Mouse (Mus musculus): ENCODE data around the gene Cend1. TPM values are rescaled to one million over a fixed set of nuclear protein-coding genes. Genes with fewer than 3 reads are reported as not detected.

The Cend1 gene
- polyA plus RNA-seq, 1 experiment from 2014 or later, result 21.3 TPM

DNA sequence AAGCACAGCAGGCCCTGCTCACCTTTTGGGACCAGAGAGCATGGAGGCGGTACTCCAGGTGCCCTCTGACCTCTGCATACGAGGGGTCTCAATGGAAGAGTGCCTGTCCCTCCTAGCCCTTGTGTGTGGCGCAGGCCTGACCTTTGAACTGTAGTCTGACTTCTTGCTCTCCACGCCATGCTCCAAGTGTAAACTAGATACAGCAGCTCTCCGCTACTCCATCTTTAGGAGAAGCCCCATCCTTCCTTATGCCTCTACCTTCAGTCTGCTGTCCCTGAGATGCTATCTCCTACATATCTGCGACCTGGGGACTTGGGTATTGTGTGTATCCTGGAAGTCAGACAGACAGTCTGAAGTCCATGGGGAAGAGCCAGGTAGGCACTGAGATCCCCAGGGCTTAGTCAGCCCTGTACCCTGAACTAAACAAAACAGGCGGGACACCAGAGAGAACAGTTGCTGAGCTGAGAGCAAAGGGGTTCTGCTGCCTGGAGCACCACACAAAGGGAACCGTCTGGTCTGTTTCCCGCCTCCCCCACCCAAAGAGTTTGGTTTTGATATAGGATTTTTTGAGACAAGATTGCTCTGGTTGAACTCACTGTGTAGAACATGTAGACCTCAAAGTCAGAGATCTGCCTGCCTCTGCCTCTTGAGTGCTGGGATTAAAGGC lies 6.7 kb upstream of the Cend1 start:
- ATAC-seq, result no peak
- WGBS, result 77% methylated on average over 9 of the region's 9 CpGs
- H3K27ac ChIP-seq (ENCODE audit: low read depth, low read length), result peak overlapping the region; percentile 48; the same call in 1 of the 2 replicates
- H3K4me2 ChIP-seq (ENCODE audit: low read length), result peak overlapping the region; percentile 96
- no peak for DNase-seq (ENCODE audit: low spot score)
- no peaks in the 10 kb centered on the region for H3K9me3 ChIP-seq (replicated peaks; ENCODE audit: control insufficient read depth, low read length)
- no peaks in the 10 kb centered on the region for H3K27me3 ChIP-seq (replicated peaks; ENCODE audit: control insufficient read depth, insufficient read depth, low read length)
- H3K36me3 ChIP-seq (ENCODE audit: control insufficient read depth, insufficient read depth, low read length), result peaks cover 46% of the 10 kb centered on the region
- 0 out of 2 replicates have a peak overlapping the region, but pooled peaks have one; percentile 46 for H3K4me3 ChIP-seq (ENCODE audit: low read depth, low read length)
- H3K9ac ChIP-seq (ENCODE audit: low read length), result no peak overlapping the region
- peaks cover 19% of the 10 kb centered on the region for H3K4me1 ChIP-seq (ENCODE audit: control insufficient read depth, insufficient read depth, low read length)

DNA sequence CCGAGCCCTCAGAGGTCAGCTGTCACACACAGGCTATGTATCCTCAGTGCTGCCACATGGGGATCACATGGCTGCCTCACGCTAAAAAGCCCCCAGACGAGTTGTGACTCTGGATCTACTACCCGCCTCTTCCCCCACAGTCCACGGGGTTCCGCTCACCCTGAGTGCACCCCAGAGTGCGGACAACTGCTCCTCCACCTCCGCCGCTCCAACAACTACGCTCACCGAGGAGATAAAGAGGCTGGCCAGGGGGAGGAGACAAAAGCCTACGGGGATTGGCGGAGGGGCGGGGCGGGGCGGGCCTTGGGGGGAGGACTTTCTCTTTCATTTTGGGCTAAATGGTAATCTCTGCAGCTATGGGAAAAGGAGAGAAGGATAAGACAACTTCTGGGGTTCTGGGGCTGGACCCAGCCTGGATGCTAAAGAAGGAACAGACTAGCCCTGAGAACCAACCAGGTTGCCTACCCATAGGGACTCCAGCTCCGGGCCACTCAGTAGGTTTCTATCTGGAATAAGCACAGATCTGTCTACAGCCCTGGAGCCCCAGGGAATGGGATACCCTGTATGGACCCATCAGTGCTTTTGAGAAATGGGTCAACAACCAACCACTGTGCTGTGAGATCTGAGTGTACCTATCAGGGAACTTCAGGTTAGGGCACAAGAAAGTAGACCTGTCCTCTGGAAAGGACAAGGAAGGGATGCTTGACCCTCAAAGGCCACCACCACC lies 6.0 kb upstream of the Cend1 start:
- peak overlapping the region; percentile 72 for H3K9ac ChIP-seq (ENCODE audit: low read length)
- H3K4me3 ChIP-seq (ENCODE audit: low read depth, low read length), result peak overlapping the region; percentile 46
- peaks cover 52% of the 10 kb centered on the region for H3K36me3 ChIP-seq (ENCODE audit: control insufficient read depth, insufficient read depth, low read length)
- peak; percentile 67 for DNase-seq (ENCODE audit: low spot score)
- H3K9me3 ChIP-seq (replicated peaks; ENCODE audit: control insufficient read depth, low read length), result no peaks in the 10 kb centered on the region
- H3K4me2 ChIP-seq (ENCODE audit: low read length), result peak overlapping the region; percentile 96
- H3K4me1 ChIP-seq (ENCODE audit: control insufficient read depth, insufficient read depth, low read length), result peaks cover 19% of the 10 kb centered on the region
- H3K27ac ChIP-seq (ENCODE audit: low read depth, low read length), result peak overlapping the region; percentile 78
- WGBS, result 4% methylated on average over 17 of the region's 17 CpGs
- ATAC-seq, result peak; percentile 27
- H3K27me3 ChIP-seq (replicated peaks; ENCODE audit: control insufficient read depth, insufficient read depth, low read length), result no peaks in the 10 kb centered on the region

DNA sequence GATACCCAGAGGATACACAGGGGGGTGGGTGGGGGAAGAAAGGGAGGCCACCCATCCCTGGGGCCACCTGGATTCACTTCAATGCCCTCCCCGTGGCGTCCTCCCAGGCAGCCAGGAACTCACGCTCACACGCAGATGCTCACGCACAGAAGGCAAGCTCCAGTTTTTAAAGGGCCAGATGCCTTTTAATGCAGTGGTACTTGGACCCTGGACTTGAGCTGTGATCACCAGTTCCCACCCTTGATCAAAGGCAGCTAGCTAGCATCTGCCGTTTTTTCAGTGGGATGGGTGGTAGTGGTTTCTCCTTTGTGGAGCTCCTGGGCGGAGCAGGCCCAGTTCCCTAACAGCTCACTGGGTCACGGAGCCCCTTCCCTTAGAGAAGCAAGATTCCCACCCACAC lies 5.2 kb upstream of the Cend1 start:
- H3K4me3 ChIP-seq (ENCODE audit: low read depth, low read length), result peak overlapping the region; percentile 46
- DNase-seq (ENCODE audit: low spot score) (peak; percentile 85), ATAC-seq (peak; percentile 19; the same call in 1 of the 2 replicates)
- H3K4me2 ChIP-seq (ENCODE audit: low read length), result peak overlapping the region; percentile 96
- H3K27me3 ChIP-seq (replicated peaks; ENCODE audit: control insufficient read depth, insufficient read depth, low read length), result no peaks in the 10 kb centered on the region
- H3K27ac ChIP-seq (ENCODE audit: low read depth, low read length), result peak overlapping the region; percentile 78
- H3K9ac ChIP-seq (ENCODE audit: low read length), result peak overlapping the region; percentile 72
- H3K4me1 ChIP-seq (ENCODE audit: control insufficient read depth, insufficient read depth, low read length), result peaks cover 19% of the 10 kb centered on the region
- peaks cover 47% of the 10 kb centered on the region for H3K36me3 ChIP-seq (ENCODE audit: control insufficient read depth, insufficient read depth, low read length)
- H3K9me3 ChIP-seq (replicated peaks; ENCODE audit: control insufficient read depth, low read length), result no peaks in the 10 kb centered on the region
- WGBS, result 12% methylated on average over 8 of the region's 8 CpGs

DNA sequence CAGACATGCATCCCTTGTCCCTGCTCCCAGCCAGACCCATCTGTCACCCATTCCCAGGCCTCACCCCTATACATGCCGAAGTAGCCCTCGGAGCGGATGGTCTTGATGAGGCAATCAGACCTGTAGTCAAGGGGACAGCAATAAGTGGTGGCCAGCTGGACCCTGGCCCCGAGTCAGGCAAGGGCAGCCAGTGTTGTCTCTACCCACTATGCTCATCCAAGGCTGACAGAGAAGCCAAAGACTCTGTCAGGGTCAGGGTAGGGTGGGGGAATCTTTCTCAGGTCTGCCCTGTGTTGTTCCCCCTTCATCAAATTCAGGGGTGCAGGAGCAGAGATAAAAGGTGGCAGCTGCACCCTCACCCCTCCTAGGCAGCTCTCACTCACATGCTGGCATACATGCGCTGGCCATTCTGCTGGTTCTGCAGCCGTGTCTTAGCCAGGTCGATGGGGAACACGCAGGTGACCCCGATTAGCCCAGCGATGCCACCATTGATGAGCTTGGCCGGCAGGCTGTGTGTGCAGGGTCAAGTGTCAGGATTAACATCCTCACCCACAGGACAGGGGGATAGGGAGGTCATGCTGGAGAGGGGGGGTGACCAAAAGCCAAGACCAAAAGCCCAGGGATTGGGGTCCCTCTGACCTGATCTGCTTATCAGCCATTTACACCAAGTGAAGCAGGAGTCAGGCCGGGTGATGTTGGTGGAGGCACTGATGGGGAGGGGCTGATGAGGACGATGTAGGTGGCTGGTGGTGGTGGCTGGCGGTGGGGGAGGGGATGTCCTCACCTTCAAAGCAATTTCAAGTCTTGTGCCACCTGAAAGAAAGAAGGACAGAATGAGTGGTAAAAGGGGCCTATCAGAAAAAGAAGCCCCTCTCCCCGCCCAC lies 4.5 kb upstream of the Cend1 start:
- Histone ChIP-seq H3K9ac (ENCODE audit: low read length) (peak overlapping the region; percentile 72), H3K4me1 (ENCODE audit: control insufficient read depth, insufficient read depth, low read length) (peaks cover 21% of the 10 kb centered on the region), H3K27me3 (replicated peaks; ENCODE audit: control insufficient read depth, insufficient read depth, low read length) (no peaks in the 10 kb centered on the region), H3K36me3 (ENCODE audit: control insufficient read depth, insufficient read depth, low read length) (peaks cover 40% of the 10 kb centered on the region), H3K4me3 (ENCODE audit: low read depth, low read length) (peak overlapping the region; percentile 46), H3K9me3 (replicated peaks; ENCODE audit: control insufficient read depth, low read length) (no peaks in the 10 kb centered on the region), H3K27ac (ENCODE audit: low read depth, low read length) (peak overlapping the region; percentile 78; the same call in 1 of the 2 replicates), H3K4me2 (ENCODE audit: low read length) (peak overlapping the region; percentile 96)
- no peak for DNase-seq (ENCODE audit: low spot score)
- no peak for ATAC-seq
- 73% methylated on average over 15 of the region's 15 CpGs for WGBS

DNA sequence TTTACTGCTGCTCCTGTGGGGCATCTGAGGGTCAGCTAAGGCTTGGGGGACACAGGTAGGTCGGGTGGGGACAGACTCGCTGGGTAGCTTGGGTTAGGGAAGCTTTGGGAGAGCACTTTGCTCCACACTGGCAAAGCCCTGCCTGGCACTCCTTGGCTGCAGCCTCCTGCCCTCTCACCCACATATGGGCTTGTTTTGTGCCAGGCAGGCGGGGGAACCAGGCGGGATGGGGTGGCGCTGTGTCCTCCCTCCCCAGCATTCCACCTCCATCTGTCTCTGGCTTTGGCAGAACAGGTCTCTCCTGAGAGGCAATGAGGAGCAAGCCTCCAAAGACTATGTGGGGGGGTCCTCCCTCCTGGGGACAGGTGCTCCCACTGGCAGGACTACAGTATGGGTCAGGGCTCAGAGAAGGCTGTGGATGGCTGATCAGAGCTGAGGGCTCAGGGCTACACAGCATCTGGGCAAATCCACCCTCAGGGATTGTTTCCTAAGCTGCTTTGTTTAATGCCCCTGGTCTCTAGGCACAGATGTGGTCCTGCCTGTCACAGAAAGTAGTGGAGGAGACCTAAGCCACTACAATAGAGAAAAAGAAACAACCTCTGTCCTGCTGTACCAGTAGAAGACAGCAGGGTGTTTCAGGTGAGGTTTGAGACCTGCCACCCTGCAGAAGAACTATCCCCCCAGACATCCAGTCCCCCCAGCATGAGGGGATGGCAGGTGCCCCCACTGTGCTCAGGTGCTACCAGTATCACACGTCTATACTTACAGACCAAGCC lies 3.6 kb upstream of the Cend1 start:
- Histone ChIP-seq H3K9me3 (replicated peaks; ENCODE audit: control insufficient read depth, low read length) (no peaks in the 10 kb centered on the region), H3K4me2 (ENCODE audit: low read length) (peak overlapping the region; percentile 96), H3K27me3 (replicated peaks; ENCODE audit: control insufficient read depth, insufficient read depth, low read length) (no peaks in the 10 kb centered on the region), H3K36me3 (ENCODE audit: control insufficient read depth, insufficient read depth, low read length) (peaks cover 35% of the 10 kb centered on the region), H3K4me3 (ENCODE audit: low read depth, low read length) (no peak overlapping the region), H3K4me1 (ENCODE audit: control insufficient read depth, insufficient read depth, low read length) (peaks cover 24% of the 10 kb centered on the region), H3K27ac (ENCODE audit: low read depth, low read length) (0 out of 2 replicates have a peak overlapping the region, but pooled peaks have one; percentile 1), H3K9ac (ENCODE audit: low read length) (0 out of 2 replicates have a peak overlapping the region, but pooled peaks have one; percentile 21)
- DNase-seq (ENCODE audit: low spot score), result no peak
- WGBS, result 86% methylated on average over 6 of the region's 6 CpGs
- ATAC-seq, result no peak

DNA sequence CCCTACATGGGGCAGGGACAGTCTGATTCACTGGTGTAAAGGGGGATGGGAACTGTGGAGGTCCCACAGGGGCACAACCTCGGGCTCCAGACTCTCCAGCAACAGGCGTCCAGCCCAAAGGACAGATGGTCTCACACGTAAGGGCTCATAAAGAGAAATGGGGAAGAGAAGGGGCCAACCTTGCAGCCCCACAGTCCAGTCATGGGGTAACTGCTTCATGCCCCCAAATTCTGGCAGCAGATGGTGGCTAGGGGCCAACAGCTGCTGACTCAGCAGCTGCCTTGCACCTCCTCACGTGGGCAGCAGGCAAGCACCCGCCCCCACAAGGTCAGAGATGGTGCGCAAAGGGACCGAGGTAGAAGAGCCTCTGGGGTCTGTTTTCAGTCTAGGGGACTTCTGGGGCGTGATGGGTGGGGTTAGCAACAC lies 2.9 kb upstream of the Cend1 start:
- H3K9me3 ChIP-seq (replicated peaks; ENCODE audit: control insufficient read depth, low read length), result no peaks in the 10 kb centered on the region
- no peak overlapping the region for H3K4me2 ChIP-seq (ENCODE audit: low read length)
- H3K36me3 ChIP-seq (ENCODE audit: control insufficient read depth, insufficient read depth, low read length), result peaks cover 40% of the 10 kb centered on the region
- ATAC-seq (no peak), DNase-seq (ENCODE audit: low spot score) (no peak)
- WGBS, result 88% methylated on average over 8 of the region's 8 CpGs
- H3K27me3 ChIP-seq (replicated peaks; ENCODE audit: control insufficient read depth, insufficient read depth, low read length), result no peaks in the 10 kb centered on the region
- H3K4me3 ChIP-seq (ENCODE audit: low read depth, low read length), result no peak overlapping the region
- no peak overlapping the region for H3K9ac ChIP-seq (ENCODE audit: low read length)
- no peak overlapping the region for H3K27ac ChIP-seq (ENCODE audit: low read depth, low read length)
- H3K4me1 ChIP-seq (ENCODE audit: control insufficient read depth, insufficient read depth, low read length), result peaks cover 24% of the 10 kb centered on the region

DNA sequence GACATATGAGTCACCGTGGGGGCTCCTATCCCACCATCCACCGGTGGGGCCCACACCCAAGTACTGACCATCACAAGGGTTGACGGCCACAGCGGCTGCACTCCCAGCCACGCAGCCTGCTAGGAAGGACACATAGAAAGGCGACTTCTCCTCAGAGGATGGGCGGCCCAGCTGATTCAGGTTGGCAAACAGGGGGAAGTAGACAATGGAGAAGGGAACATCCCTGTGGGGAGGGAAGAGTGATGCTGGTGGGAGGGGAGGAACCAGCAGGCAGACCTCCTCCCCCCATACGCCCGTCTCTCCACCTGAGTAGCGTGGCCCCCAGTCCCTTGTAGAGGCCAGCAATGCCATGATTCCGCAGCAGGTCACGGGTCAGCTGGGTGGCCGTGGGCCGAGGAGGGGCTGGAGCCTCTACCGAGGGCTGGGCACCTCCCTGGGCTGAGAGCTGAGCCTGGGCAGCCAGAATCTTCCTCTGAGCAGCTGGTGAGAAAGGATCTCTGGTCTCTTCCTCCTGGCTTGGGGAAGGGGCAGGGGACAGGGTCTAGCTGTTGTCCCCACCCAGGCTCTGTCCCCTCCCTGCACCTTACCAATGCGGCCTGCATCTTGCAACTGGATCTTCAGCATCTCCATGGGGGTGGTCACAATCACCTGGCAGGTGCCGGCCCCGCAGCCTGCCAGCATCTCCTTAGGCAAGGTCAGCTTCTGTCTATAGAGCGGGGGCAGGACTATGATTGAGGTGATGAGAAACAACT lies 2.3 kb upstream of the Cend1 start:
- no peak for DNase-seq (ENCODE audit: low spot score)
- Histone ChIP-seq H3K4me3 (ENCODE audit: low read depth, low read length) (no peak overlapping the region), H3K4me2 (ENCODE audit: low read length) (no peak overlapping the region), H3K4me1 (ENCODE audit: control insufficient read depth, insufficient read depth, low read length) (peaks cover 24% of the 10 kb centered on the region), H3K9me3 (replicated peaks; ENCODE audit: control insufficient read depth, low read length) (no peaks in the 10 kb centered on the region), H3K27me3 (replicated peaks; ENCODE audit: control insufficient read depth, insufficient read depth, low read length) (no peaks in the 10 kb centered on the region), H3K27ac (ENCODE audit: low read depth, low read length) (no peak overlapping the region), H3K9ac (ENCODE audit: low read length) (no peak overlapping the region), H3K36me3 (ENCODE audit: control insufficient read depth, insufficient read depth, low read length) (peaks cover 45% of the 10 kb centered on the region)
- ATAC-seq, result no peak
- WGBS, result 93% methylated on average over 17 of the region's 19 CpGs

Data from forebrain, embryonic 14.5 days (tissue).